Comparison of ENCODE assay signal across 8 mouse cellular contexts in the genomic region with DNA sequence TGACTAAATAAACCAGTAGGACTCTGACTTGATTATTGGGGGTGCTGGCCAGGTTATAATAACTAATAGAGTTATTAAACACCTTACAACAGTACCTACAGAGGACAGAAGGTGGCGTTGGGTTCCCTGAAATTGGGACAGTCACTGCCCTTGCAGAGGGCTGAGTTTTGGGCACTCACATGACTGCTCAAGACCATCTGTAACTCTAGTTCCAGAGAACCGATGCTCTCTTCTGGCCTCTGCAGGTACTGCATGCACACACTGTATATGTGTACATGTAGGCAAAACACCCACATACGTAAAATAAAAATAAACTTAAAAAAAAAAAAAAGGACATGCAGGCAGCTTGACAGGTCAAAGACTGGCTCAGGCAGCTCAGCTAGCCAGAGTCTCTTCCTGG. TPM values are rescaled to one million over a fixed set of nuclear protein-coding genes. Genes with fewer than 3 reads are reported as not detected.
A peak's percentile ranks its signal among the peaks of the same experiment; 100 is the strongest.
DNase-seq lines count a peak whose midpoint lies in the region; ATAC-seq and TF ChIP-seq lines count a peak whose summit lies in the region.

No protein-coding gene starts in this region.

- intact Hi-C loops in gastrocnemius, adult 2 months (cut with DNase I), result no loop called here

- no peak overlapping the region for H3K4me3 ChIP-seq in gastrocnemius, adult 2 months

- TF ChIP-seq CTCF in gastrocnemius, adult 2 months (IDR thresholded peaks at IDR 0.05), result peak; percentile 50

- no peak for DNase-seq in gastrocnemius, adult 2 months
- no peak for DNase-seq in gastrocnemius, postnatal 25 days
- peak; percentile 82 for DNase-seq in 416B (ENCODE audit: low read depth)
- peak; percentile 46 for DNase-seq in adrenal gland, postnatal 10 days
- peak; percentile 63 to 66 for DNase-seq in kidney, postnatal 4 days
- DNase-seq in frontal cortex, postnatal 36 days (ENCODE audit: low spot score in 2 of 2), result no peak
- DNase-seq in cerebellum, adult 9-11 months, result no peak

- no peak overlapping the region for H3K27ac ChIP-seq in gastrocnemius, adult 2 months

- ATAC-seq in neutrophil, adult 5-6 weeks (ENCODE audit: extremely low read depth, insufficient number of reproducible peaks, low FRiP score, poor library complexity, severe bottlenecking), result peak; percentile 58; the same call in 1 of the 2 replicates

RNA-seq across cellular contexts. Expression of a gene that starts 19.1 kb away (rescaled TPM):
- total RNA-seq in gastrocnemius, adult 2 months (2021), result 10 to 100 TPM; 19.9 to 20.6 TPM
- 10 to 100 TPM; 14.2 to 14.4 TPM for total RNA-seq in gastrocnemius, postnatal 25 days (2021)
- 10 to 100 TPM; 53.2 to 59.0 TPM for total RNA-seq in adrenal gland, postnatal 10 days (2021)
- 182 and 185 TPM in 2 replicates for total RNA-seq in neutrophil, adult 5-6 weeks (2017)

Comparison
In these comparisons a context has a peak if more than half of its experiments do, and no peak if none do; other contexts are left out.
1. DNase-seq: peak in 416B (single experiment), adrenal gland, postnatal 10 days (single experiment) and kidney, postnatal 4 days (2 of 2); none in gastrocnemius, adult 2 months (single experiment), gastrocnemius, postnatal 25 days (single experiment), frontal cortex, postnatal 36 days (0 of 2) and cerebellum, adult 9-11 months (single experiment).